Mouse (Mus musculus) G1E (cell line): ENCODE data around the gene Fbxl20.

Experiments used
- CTCF ChIP-seq: IDR thresholded peaks from 2 replicates; pipeline ENCODE4 v1.5.1; 2012; ENCODE audit warnings: low read depth, low read length, inconsistent platforms, mixed read lengths
- GATA1 ChIP-seq: IDR thresholded peaks from 2 replicates; pipeline ENCODE4 v1.6.1; 2012; ENCODE audit warnings: borderline replicate concordance, low read length, inconsistent platforms, mixed read lengths
- POLR2AphosphoS5 ChIP-seq: IDR thresholded peaks from 2 replicates; pipeline ENCODE4 v1.6.1; 2012; ENCODE audit warnings: low read depth, low read length, inconsistent platforms; ENCODE audit not compliant: insufficient replicate concordance
- TAL1 ChIP-seq: conservative IDR thresholded peaks from 2 replicates; pipeline ENCODE4 v1.6.1; 2012; ENCODE audit warnings: low read depth, low read length, inconsistent platforms, mixed read lengths

- TF ChIP-seq POLR2AphosphoS5 (no peak), CTCF (no peak), GATA1 (no peak), TAL1 (no peak)
Observed at GRCm38 (mm10) chr11:98052129-98052988, 97.8 kb downstream of the Fbxl20 start.
